Mouse (Mus musculus): ENCODE measurements around the gene Foxr2. TPM values are rescaled to one million over a fixed set of nuclear protein-coding genes. Genes with fewer than 3 reads are reported as not detected.

Foxr2 gene
- 0.31 and 0.63 TPM in 2 replicates for polyA plus RNA-seq (2014; fragmentation: Nextera tagmentation; extraction: Ambion mirVana)

DNA sequence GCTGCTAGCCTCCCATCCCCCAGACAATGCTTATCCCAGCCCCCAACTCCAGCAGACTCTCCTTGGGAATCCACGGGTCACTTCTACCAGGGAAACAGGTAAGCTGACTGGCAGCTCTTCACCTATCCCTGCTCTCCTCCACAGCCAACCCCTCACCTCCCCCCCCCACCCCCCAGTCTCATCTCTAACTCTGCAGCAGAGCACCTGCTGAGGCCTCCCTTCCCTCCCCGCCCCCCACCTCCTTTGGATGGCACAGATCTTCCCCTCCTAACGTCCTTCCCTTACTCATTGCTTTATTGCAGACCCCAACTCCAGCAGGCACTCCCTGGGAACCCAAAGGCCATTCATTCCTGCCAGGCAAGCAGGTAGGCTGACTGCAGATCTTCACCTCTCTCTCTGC lies at the start of gene Foxr2:
Foxr2 (plus strand) TSS at position 301 of the 400 bp plus-strand sequence.
- no peak for ATAC-seq (replicated peaks; ENCODE audit: low FRiP score)
- H3K9ac ChIP-seq (ENCODE audit: low read length) = no peak within 1 kb of the TSS
- H3K27me3 ChIP-seq (ENCODE audit: control insufficient read depth, insufficient read depth, low read length) = no peaks in the 10 kb centered on the region
- no peaks in the 10 kb centered on the region for H3K4me1 ChIP-seq (replicated peaks; ENCODE audit: control insufficient read depth, insufficient read depth, low read length)
- no peak within 1 kb of the TSS for H3K4me2 ChIP-seq (ENCODE audit: low read depth, low read length, severe bottlenecking)
- H3K27ac ChIP-seq (ENCODE audit: low read depth, low read length) = no peak within 1 kb of the TSS
- H3K36me3 ChIP-seq (ENCODE audit: control insufficient read depth, insufficient read depth, low read length) = no peaks in the 10 kb centered on the region
- H3K4me3 ChIP-seq (ENCODE audit: low read depth, low read length) = no peak within 1 kb of the TSS
- 9% methylated on average over 1 of the region's 3 CpGs for WGBS
- no peaks in the 10 kb centered on the region for H3K9me3 ChIP-seq (ENCODE audit: control insufficient read depth, low read length)
- DNase-seq (ENCODE audit: low spot score) = no peak

DNA sequence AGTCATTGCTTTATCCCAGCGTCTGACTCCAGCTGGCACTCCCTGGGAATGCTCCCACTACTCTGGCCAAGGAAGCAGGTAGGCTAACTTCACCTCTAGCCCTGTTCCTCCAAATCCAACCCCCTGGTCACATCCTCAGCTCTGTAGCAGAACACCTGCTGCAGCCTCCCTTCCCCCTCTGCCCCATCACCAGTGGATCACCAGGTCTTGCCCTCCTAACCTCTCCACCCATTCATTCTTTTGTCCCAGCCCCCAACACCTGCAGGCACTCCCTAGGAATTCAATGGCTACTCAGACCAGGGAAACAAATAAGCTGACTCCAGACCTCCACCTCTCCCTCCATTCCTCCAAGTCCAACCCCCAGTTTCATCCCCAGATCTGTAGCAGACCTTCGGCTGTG lies 427 bp downstream of the Foxr2 start:
- Histone ChIP-seq H3K9ac (ENCODE audit: low read length) (no peak overlapping the region), H3K4me3 (ENCODE audit: low read depth, low read length) (no peak overlapping the region), H3K27ac (ENCODE audit: low read depth, low read length) (no peak overlapping the region), H3K36me3 (ENCODE audit: control insufficient read depth, insufficient read depth, low read length) (no peaks in the 10 kb centered on the region), H3K4me1 (replicated peaks; ENCODE audit: control insufficient read depth, insufficient read depth, low read length) (no peaks in the 10 kb centered on the region), H3K9me3 (ENCODE audit: control insufficient read depth, low read length) (no peaks in the 10 kb centered on the region), H3K27me3 (ENCODE audit: control insufficient read depth, insufficient read depth, low read length) (no peaks in the 10 kb centered on the region), H3K4me2 (ENCODE audit: low read depth, low read length, severe bottlenecking) (no peak overlapping the region)
- WGBS = 26% methylated on average over 2 of the region's 2 CpGs
- DNase-seq (ENCODE audit: low spot score) = no peak
- ATAC-seq (replicated peaks; ENCODE audit: low FRiP score) = no peak

DNA sequence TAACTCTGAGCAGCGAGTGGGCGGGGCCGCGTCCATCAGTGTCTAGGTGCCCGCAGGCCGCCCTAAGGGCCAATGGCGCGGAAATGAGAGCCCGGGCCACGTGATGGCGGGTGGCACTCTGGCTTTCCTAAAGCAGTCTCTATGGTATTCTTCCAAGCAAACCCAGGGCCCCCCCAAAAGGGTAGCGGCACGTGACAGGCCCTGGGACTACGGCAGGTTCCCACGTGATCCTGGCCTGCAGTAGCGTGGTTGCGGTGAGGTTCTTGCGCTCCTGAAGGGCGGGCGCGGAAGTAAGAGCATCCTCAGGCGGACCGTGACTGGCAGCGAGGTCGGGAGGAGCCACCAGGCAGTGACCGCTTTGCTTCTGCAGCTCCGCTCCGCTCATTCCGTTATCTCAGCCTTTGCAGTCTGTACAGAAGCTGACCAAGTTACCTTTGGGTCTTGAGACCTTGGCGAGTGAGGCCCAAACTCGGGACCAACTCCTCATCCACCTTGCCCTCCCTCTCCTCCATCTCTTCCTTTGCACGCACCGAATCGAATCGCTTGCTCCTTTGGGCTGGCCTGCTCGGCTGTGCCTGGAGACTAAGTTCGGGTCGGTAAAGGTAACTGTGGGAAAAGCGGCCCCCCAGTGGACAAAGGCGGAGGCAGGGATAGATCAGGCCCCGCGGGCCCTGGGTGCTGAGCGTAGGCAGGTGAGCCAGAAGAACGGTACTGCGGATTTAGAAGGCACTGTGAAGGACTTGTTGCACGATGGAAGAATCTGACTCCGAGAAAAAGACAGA lies 21.3 kb downstream of the Foxr2 start, which contains the start of gene Rragb:
Rragb (plus strand) TSS at position 248 of the 782 bp plus-strand sequence.
- Histone ChIP-seq H3K4me1 (replicated peaks; ENCODE audit: control insufficient read depth, insufficient read depth, low read length) (no peaks in the 10 kb centered on the region), H3K4me2 (ENCODE audit: low read depth, low read length, severe bottlenecking) (peak within 1 kb of the TSS; percentile 48), H3K36me3 (ENCODE audit: control insufficient read depth, insufficient read depth, low read length) (no peaks in the 10 kb centered on the region), H3K9me3 (ENCODE audit: control insufficient read depth, low read length) (no peaks in the 10 kb centered on the region), H3K4me3 (ENCODE audit: low read depth, low read length) (peak within 1 kb of the TSS; percentile 41), H3K27me3 (ENCODE audit: control insufficient read depth, insufficient read depth, low read length) (peaks cover 2% of the 10 kb centered on the region; the same call in 1 of the 2 replicates), H3K27ac (ENCODE audit: low read depth, low read length) (peak within 1 kb of the TSS; percentile 51; the same call in 1 of the 2 replicates), H3K9ac (ENCODE audit: low read length) (peak within 1 kb of the TSS; percentile 65)
- peak; percentile 97 for ATAC-seq (replicated peaks; ENCODE audit: low FRiP score)
- peak; percentile 88 for DNase-seq (ENCODE audit: low spot score)
- WGBS = 25% methylated on average over 47 of the region's 47 CpGs

DNA sequence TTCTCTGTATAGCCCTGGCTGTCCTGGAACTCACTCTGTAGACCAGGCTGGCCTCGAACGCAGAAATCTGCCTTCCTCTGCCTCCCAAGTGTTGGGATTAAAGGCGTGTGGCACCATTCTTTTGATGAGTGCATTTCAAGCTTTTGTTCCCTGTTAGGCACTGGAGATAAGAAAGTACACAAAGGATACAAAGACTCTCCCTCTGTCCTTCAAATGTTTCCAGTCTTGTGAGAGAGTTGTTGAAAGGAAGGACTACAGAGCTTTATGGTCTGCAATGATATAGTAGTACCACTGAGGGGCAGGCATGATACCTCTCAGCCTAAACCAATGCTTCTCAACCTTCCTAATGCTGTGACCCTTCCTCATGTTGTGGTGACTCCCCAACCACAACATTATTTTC lies 24.1 kb downstream of the Foxr2 start:
- Histone ChIP-seq H3K9ac (ENCODE audit: low read length) (no peak overlapping the region), H3K36me3 (ENCODE audit: control insufficient read depth, insufficient read depth, low read length) (no peaks in the 10 kb centered on the region), H3K9me3 (ENCODE audit: control insufficient read depth, low read length) (no peaks in the 10 kb centered on the region), H3K4me2 (ENCODE audit: low read depth, low read length, severe bottlenecking) (no peak overlapping the region), H3K4me1 (replicated peaks; ENCODE audit: control insufficient read depth, insufficient read depth, low read length) (no peaks in the 10 kb centered on the region), H3K27ac (ENCODE audit: low read depth, low read length) (no peak overlapping the region), H3K4me3 (ENCODE audit: low read depth, low read length) (no peak overlapping the region), H3K27me3 (ENCODE audit: control insufficient read depth, insufficient read depth, low read length) (peaks cover 2% of the 10 kb centered on the region; the same call in 1 of the 2 replicates)
- no peak for ATAC-seq (replicated peaks; ENCODE audit: low FRiP score)
- DNase-seq (ENCODE audit: low spot score) = no peak
- 52% methylated on average over 3 of the region's 3 CpGs for WGBS

GRCm38 (mm10) chrX:153151766-153152165 lies 33.2 kb downstream of the Foxr2 start:
- no peak overlapping the region for H3K4me2 ChIP-seq (ENCODE audit: low read depth, low read length, severe bottlenecking)
- no peak overlapping the region for H3K9ac ChIP-seq (ENCODE audit: low read length)
- ATAC-seq (replicated peaks; ENCODE audit: low FRiP score) (no peak), DNase-seq (ENCODE audit: low spot score) (no peak)
- no peaks in the 10 kb centered on the region for H3K27me3 ChIP-seq (ENCODE audit: control insufficient read depth, insufficient read depth, low read length)
- no peak overlapping the region for H3K4me3 ChIP-seq (ENCODE audit: low read depth, low read length)
- H3K36me3 ChIP-seq (ENCODE audit: control insufficient read depth, insufficient read depth, low read length) = no peaks in the 10 kb centered on the region
- 11% methylated on average over 1 of the region's 1 CpGs for WGBS
- H3K9me3 ChIP-seq (ENCODE audit: control insufficient read depth, low read length) = no peaks in the 10 kb centered on the region
- H3K4me1 ChIP-seq (replicated peaks; ENCODE audit: control insufficient read depth, insufficient read depth, low read length) = no peaks in the 10 kb centered on the region
- no peak overlapping the region for H3K27ac ChIP-seq (ENCODE audit: low read depth, low read length)

DNA sequence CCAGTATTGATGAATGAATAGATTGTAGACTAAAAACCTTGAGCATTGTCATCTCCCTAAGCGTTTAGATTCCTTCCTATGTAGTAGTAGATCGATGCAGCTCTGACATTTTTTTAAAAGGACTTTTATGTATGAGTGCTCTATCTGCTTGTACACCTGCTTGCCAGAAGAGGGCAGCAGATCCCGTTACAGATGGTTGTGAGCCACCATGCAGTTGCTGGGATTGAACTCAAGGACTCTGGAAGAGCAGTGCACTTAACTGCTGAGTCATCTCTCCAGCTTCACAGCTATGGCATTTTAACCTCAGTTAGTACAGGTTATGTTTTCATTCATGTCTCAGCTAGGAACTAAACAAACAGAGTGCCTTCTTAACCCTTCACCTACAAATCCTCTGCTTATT lies 36.7 kb downstream of the Foxr2 start:
- Histone ChIP-seq H3K9ac (ENCODE audit: low read length) (no peak overlapping the region), H3K27ac (ENCODE audit: low read depth, low read length) (no peak overlapping the region), H3K4me2 (ENCODE audit: low read depth, low read length, severe bottlenecking) (no peak overlapping the region), H3K9me3 (ENCODE audit: control insufficient read depth, low read length) (no peaks in the 10 kb centered on the region), H3K4me3 (ENCODE audit: low read depth, low read length) (no peak overlapping the region), H3K4me1 (replicated peaks; ENCODE audit: control insufficient read depth, insufficient read depth, low read length) (no peaks in the 10 kb centered on the region), H3K36me3 (ENCODE audit: control insufficient read depth, insufficient read depth, low read length) (no peaks in the 10 kb centered on the region), H3K27me3 (ENCODE audit: control insufficient read depth, insufficient read depth, low read length) (no peaks in the 10 kb centered on the region)
- ATAC-seq (replicated peaks; ENCODE audit: low FRiP score) (no peak), DNase-seq (ENCODE audit: low spot score) (peak; percentile 51)
- WGBS = 50% methylated on average over 3 of the region's 3 CpGs

DNA sequence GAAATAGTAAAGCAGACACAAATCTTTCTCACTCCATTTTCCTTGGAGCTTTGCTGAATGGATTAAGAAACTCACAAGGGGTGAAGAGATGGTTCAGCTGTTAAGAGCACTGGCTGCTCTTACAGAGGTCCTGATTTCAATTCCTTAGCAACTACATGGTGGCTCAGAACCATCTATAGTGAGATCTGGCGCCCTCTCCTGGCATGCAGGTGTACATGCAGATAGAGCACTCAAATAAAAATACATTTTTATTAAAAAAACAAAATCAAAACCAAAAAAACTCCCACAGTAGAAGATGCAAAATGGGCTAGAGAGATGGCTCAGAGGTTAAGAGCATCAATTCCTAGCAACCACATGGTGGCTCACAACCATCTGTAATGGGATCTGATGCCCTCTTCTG lies 56.2 kb downstream of the Foxr2 start:
- 18% methylated on average over 1 of the region's 1 CpGs for WGBS
- Histone ChIP-seq H3K27me3 (ENCODE audit: control insufficient read depth, insufficient read depth, low read length) (no peaks in the 10 kb centered on the region), H3K4me2 (ENCODE audit: low read depth, low read length, severe bottlenecking) (no peak overlapping the region), H3K9me3 (ENCODE audit: control insufficient read depth, low read length) (no peaks in the 10 kb centered on the region), H3K36me3 (ENCODE audit: control insufficient read depth, insufficient read depth, low read length) (no peaks in the 10 kb centered on the region), H3K4me1 (replicated peaks; ENCODE audit: control insufficient read depth, insufficient read depth, low read length) (no peaks in the 10 kb centered on the region), H3K9ac (ENCODE audit: low read length) (no peak overlapping the region), H3K4me3 (ENCODE audit: low read depth, low read length) (no peak overlapping the region), H3K27ac (ENCODE audit: low read depth, low read length) (no peak overlapping the region)
- DNase-seq (ENCODE audit: low spot score) (peak; percentile 52), ATAC-seq (replicated peaks; ENCODE audit: low FRiP score) (no peak)

DNA sequence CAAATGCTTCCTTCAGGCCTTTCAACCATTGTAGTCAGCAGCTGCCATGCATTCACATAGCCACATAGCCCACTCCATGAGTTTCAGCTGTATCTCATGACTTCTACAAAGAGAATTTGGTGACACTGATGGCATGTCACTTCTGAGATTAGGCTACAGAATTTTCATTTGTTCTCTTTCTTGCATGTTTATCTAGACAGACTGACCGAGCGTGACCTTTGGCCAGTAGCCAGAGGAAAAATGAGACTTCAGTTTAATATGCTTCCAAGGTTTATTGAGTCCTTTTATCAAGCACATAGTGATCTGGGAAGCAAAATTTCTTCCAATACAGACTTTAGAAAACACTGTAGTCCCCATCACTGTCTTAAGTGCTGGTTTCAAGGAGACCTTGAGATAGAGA lies 63.6 kb downstream of the Foxr2 start:
- Histone ChIP-seq H3K36me3 (ENCODE audit: control insufficient read depth, insufficient read depth, low read length) (no peaks in the 10 kb centered on the region), H3K4me2 (ENCODE audit: low read depth, low read length, severe bottlenecking) (no peak overlapping the region), H3K4me1 (replicated peaks; ENCODE audit: control insufficient read depth, insufficient read depth, low read length) (no peaks in the 10 kb centered on the region), H3K27me3 (ENCODE audit: control insufficient read depth, insufficient read depth, low read length) (no peaks in the 10 kb centered on the region), H3K27ac (ENCODE audit: low read depth, low read length) (no peak overlapping the region), H3K4me3 (ENCODE audit: low read depth, low read length) (no peak overlapping the region), H3K9me3 (ENCODE audit: control insufficient read depth, low read length) (no peaks in the 10 kb centered on the region), H3K9ac (ENCODE audit: low read length) (no peak overlapping the region)
- 88% methylated on average over 2 of the region's 2 CpGs for WGBS
- no peak for ATAC-seq (replicated peaks; ENCODE audit: low FRiP score)
- DNase-seq (ENCODE audit: low spot score) = no peak

Measured in forebrain, embryonic 11.5 days (tissue).